Mouse (Mus musculus): ENCODE data around the gene Hoxa10.

Gene Hoxa10

DNA sequence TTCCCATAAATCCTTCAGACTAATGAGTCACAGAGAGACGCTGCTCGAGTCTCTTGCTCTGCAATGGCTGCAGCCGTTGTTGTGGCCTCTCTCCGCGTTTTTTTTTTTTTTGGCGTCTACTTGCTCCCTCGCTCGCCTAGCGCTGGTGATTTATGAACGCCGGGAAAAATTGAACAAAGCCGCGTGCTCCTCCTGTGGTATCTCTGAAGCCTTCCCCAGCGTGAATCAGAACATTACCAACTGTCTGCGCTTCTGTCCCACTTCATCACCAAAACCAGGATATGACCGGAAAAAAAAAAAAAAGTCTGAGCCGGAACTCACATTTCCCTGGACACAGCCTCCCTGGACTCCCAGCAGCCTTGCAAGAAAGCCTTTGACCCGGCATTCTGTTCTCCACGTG is 55.4 kb downstream of the Hoxa10 start:
- DNase-seq (ENCODE audit: low read depth, low spot score): no peak

DNA sequence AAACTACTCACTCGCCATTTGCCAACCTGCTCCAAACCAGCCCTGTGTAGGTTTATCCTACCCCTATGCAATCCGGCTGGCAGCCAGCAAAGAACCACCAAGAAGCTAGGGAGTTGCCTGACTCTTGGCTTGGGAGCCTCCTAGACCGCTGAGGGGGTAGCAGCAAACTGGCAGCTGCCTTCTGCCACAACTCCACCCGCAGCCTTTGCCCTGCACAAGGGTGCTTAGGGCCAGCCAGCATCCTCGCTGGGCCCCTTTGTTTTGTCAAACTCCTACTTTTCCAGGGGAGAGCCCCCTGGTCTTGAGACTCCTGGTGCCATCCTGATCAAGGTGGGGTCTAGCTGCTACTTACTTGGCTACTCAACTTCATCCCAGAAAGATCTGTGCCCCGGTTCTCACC is 56.0 kb downstream of the Hoxa10 start:
- no peak for DNase-seq (ENCODE audit: low read depth, low spot score)

DNA sequence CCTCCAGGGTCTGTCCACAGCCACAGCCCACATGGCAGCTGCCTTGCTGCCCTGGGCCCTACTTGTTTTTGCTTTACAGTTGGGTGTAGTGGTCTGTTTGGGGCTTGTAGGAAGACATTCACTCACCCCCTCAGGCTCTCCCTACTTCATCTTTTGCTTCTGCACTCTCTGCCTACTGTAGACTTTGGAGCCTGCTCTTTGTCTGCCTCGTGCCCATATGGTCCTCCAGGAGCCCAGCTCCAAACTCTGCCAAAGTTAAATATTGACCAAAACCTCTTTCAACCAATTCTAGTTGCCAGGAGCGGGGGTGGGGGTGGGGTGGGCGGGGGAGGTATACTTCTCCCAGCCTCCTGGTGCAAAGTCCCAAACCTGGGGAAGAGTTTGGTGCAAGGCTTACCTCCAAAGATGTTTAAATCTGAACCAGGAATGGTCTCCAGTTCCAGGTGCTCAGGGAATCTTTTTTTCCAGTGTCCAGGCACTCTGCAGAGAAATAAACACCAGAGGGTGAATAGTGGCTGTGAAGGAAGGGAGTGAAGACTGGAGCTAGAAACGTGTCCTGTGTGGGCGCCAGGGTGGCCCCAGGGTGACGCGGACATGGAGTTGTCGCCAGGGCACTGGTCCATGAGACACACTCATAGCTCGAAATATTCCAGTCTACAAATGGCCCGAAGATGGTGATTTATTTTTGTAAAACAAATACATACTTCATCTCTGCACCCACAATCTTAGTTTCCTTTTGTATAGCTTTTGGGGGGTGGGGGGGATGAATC is 57.2 kb downstream of the Hoxa10 start:
- no peak for DNase-seq (ENCODE audit: low read depth, low spot score)

DNA sequence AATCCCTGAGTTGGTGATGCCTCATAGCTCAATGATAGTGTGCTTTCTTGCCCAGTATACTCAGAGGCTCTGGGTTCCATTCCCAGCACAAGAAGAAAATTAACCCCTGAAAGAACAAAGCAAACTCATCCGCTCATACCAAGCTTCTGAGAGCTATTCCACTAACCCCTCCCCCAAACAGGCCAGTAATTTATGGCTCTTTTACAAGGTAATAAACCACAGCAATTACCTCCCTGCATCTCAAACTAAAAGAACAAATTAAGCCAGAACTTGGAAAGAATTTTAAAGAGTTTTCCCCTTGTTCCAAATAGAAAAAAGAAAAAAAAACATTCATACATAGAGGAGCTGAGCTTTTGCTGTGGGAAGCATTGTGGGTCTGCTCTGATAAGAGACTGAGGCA is 57.9 kb downstream of the Hoxa10 start:
- DNase-seq (ENCODE audit: low read depth, low spot score): no peak

DNA sequence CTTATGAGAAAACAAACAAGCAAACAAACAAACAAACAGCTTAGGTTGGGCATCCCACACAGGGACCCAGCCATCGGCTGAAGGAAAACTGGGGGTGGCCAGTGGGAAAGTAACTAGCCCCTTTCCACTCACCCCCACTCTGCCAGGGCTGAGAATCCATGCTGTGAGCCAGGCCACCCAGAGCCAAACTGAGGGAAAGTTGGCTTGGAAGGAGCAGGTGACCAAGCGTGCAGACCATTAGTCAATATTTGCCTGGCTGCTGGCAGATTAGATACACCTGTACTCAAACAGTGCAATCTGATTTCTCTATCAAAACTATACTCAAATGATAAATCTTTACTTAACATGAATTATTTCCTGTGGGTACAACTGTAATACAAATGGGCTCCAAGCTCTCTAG is 58.6 kb downstream of the Hoxa10 start:
- DNase-seq (ENCODE audit: low read depth, low spot score): no peak

All from brain, adult 2 months (tissue).